Mouse (Mus musculus): ENCODE measurements around the gene Pappa2.

The Pappa2 gene

DNA sequence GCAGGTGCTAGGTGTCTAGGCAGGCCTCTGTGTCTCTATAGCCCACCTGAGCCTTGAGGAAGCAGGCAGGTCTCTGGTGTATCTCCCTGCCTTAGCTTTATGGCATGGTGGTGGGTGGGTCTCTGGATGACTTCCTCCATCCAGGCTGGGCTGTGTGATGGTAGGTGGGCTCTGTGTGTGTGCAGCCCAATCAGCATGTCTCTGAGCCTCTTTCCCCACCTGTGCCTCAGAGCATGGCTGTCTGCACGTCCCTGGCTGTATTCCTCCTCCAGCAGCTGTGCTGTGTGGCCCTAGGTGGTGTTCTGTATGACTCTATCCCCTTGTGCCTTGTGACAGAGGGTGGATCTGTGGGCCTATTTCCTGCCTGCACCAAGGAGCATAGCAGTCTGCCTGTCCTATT lies at the start of gene Pappa2:
TSS of gene Pappa2 (minus strand) at position 101 of the 400 bp plus-strand sequence.
- DNase-seq (ENCODE audit: low spot score in 2 of 2): no peak

DNA sequence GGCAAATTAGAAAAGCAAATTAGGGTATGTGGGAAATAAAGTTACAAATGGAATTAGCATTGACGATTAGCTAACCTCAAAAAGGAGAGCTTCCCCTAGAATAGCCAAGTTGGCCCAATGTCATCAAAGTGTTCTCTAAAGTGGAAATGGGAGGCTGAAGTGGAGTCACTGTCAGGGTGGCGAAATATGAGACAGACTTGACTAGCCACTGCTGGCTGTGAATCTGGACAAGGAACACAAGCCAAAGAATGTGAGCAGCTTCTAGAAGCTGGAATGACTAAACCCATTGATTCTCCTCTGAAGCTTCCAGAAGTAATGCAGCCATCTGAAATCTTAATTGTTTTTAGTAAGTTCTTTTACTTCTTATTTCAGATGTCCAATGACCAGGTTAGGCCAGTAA lies 48.8 kb upstream of the Pappa2 start:
- DNase-seq (ENCODE audit: low spot score in 2 of 2): no peak

DNA sequence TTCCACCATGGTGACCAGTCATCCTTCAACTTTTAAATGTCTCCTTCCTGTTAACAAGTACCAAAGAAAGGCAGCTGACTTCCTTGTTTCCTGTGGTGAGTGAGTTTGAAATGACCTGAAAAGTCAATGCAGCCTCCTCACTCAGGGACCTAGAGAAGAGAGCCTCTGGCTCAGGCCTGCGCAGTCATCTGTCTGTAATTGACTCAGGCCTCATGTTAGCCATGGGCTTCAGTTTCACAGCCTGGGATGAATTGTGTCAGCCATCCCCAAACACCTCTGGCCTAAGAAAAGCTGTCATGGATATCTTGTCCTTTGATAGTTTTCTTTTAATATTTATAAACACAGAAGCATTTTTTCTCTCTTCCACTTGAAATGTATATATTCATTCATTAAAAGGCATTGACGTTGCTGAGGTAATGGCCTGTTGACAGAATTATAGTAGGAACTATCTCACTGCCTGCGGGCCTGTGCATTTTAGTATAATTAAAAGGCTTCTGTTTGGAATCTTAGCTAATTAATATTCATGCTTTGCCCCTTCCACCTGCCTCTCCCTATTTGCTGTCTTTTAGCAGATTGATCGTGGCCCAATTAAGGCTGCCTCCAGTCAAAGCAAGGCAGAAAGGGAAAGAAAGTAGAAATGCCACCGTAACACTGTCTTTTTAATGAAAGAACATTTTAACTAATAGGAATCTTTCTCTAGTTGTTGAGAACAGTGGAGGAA lies 34.8 kb upstream of the Pappa2 start:
- no peak for DNase-seq (ENCODE audit: low spot score in 2 of 2)

- no peak for DNase-seq (ENCODE audit: low spot score in 2 of 2)
These were observed 6.8 kb upstream of the Pappa2 start for GRCm38 (mm10) chr1:158987042-158987441.

- no peak for DNase-seq (ENCODE audit: low spot score in 2 of 2)
These were observed 17.9 kb downstream of the Pappa2 start for GRCm38 (mm10) chr1:158962340-158962739.

- no peak for DNase-seq (ENCODE audit: low spot score in 2 of 2)
These were observed 19.3 kb downstream of the Pappa2 start for GRCm38 (mm10) chr1:158960984-158961383.

GRCm38 (mm10) chr1:158960549-158960948 lies 19.7 kb downstream of the Pappa2 start:
- no peak for DNase-seq (ENCODE audit: low spot score in 2 of 2)

GRCm38 (mm10) chr1:158956361-158956760 lies 23.9 kb downstream of the Pappa2 start:
- no peak for DNase-seq (ENCODE audit: low spot score in 2 of 2)

- no peak for DNase-seq (ENCODE audit: low spot score in 2 of 2)
These were observed 25.5 kb downstream of the Pappa2 start for GRCm38 (mm10) chr1:158954785-158955184.

- peak in 1 of 2 experiments; percentile 17 for DNase-seq (ENCODE audit: low spot score in 2 of 2)
These were observed 26.6 kb downstream of the Pappa2 start for GRCm38 (mm10) chr1:158953479-158954207.

DNA sequence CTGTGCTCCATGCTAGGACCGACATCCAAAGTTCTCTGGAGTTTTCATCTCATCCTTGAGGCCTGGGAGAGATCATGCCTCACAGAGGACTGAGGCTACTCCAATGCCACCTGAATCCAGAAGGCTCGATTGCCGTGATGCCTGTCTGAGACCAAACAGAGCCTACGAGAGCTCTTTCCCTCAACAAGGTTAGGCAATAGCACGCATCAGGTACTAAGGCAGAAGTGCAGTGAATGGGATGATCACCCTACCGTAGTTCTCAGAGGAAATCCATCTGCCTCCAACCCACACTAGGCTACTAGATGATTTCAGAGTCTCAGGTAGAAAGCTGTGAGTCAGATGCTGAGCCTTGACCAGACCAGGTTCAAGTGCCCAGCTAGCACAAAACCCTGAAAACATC lies 31.2 kb downstream of the Pappa2 start:
- no peak for DNase-seq (ENCODE audit: low spot score in 2 of 2)

- no peak for DNase-seq (ENCODE audit: low spot score in 2 of 2)
These were observed 32.1 kb downstream of the Pappa2 start for GRCm38 (mm10) chr1:158947981-158948735.

GRCm38 (mm10) chr1:158944936-158945335 lies 35.4 kb downstream of the Pappa2 start:
- DNase-seq (ENCODE audit: low spot score in 2 of 2): no peak

DNA sequence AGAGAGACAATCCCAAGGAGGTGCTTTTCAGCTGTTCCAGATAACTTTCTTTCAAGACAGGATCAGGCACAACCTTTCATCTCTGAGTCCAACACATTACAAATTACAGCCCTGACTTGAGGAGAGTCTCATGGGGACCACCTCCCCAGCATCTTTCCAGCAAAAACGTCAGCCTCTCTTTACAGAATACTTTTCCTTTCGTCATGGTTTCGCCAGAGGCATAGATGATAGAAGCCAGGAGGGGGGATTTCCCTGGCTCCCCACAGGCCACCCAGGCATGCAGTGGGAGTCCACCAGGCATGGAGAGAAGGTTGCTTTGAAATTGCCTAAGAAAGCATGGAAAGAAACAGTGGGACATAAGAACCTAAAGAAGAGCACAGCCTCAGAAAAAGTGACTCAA lies 37.4 kb downstream of the Pappa2 start:
- no peak for DNase-seq (ENCODE audit: low spot score in 2 of 2)

- DNase-seq (ENCODE audit: low spot score in 2 of 2): no peak
These were observed 39.3 kb downstream of the Pappa2 start for GRCm38 (mm10) chr1:158940966-158941365.

GRCm38 (mm10) chr1:158934447-158934846 lies 45.8 kb downstream of the Pappa2 start:
- no peak for DNase-seq (ENCODE audit: low spot score in 2 of 2)

DNA sequence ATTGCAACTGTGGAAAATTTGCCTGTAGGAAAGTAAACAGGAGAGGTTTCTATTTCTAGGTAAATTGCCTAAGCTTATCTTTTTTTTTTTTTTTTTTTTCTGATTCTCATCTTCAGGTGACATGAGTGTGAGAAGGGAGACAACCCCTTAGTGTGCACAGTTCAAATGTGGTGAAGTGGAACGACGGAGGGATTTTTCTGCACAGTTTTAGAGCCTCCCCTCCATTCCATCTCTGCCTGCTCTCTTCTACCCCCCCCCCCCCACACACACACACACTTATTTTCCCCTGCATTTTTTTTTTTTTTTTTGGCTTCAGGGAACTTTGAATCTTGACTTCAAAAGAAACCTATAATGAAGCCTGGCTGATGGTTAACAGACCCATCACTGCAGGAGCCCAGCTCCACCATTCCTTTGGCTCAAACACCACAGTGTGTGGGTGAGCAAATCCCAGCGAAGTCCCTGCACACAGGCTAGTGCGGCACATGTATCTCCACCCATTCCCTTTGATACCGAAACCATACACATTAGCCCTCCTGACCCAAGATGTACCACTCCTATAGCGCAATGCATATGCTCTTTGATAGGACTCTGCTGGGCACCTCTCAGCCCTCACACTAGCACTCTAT lies 49.0 kb downstream of the Pappa2 start:
- no peak for DNase-seq (ENCODE audit: low spot score in 2 of 2)

GRCm38 (mm10) chr1:158929369-158929768 lies 50.9 kb downstream of the Pappa2 start:
- no peak for DNase-seq (ENCODE audit: low spot score in 2 of 2)

GRCm38 (mm10) chr1:158920451-158920850 lies 59.8 kb downstream of the Pappa2 start:
- no peak for DNase-seq (ENCODE audit: low spot score in 2 of 2)

DNA sequence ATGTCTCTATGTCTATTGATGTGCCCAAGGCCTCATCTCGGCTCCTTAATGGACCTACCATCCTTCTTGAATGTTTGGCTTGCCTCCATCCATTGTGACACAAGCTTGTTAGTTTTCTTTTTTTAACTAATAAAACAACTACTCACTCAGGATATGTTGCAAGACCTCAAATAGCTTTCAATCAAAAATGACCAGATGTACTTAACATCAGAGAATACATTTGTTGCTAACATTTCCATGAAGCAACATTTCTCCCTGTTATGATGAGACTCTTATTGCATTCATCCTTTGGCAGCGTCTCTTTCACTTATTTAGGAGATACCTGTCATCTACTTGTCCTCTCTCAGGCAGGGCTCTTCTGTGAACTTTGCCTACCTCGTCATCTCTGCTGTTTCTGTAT lies 61.4 kb downstream of the Pappa2 start:
- no peak for DNase-seq (ENCODE audit: low spot score in 2 of 2)

DNA sequence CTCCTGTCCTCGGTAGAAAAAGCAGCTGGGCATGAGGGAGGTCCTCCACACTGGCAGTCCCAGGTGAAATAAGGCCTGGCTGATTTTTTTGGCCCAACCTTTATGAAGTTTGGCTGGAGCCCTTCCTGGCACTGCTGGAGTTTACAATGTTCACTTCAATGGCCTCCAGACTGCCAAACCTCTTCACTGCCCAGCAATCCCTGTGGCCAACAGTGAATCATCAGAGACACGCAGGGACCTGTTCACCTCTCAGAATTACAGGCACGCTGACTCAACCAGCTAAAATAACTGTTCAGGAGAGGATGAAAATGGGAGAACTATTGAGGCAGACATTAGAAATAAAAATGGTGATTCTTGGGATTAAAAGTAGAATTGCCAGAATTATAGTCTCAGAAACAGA lies 63.2 kb downstream of the Pappa2 start:
- DNase-seq (ENCODE audit: low spot score in 2 of 2): no peak

- no peak for DNase-seq (ENCODE audit: low spot score in 2 of 2)
These were observed 64.7 kb downstream of the Pappa2 start for GRCm38 (mm10) chr1:158915592-158915991.
